Mouse (Mus musculus): ENCODE measurements around the gene Cd200r4.

Cd200r4 gene

DNA sequence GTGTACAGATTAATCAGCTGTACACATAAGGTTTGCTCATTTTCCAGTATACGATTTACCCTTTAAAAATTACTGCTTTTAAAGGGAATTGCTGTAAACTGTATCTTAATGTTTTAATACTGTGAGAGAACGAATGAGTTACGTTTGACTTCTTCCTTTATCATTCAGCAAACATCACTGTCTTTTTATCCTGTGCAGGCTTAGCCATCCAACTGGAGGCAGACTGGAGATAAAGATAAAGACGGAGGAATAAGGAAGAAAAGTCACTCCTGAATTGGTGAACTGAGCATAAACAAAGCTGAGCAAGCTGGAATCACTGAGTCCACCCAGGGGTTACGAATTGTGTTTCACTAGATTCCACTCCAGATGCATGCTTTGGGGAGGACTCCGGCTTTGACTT lies 66.1 kb downstream of the Cd200r4 start:
- DNase-seq, result no peak
